Mouse (Mus musculus) ZHBTc4 (cell line): ENCODE results near the gene Lcp1.

Experiments
- DNase-seq: peaks from one replicate; pipeline ENCODE4 v3.0.0-alpha.2; 2011; ENCODE audit warnings: low read depth, low spot score

Lcp1 gene

GRCm38 (mm10) chr14:75279716-75280115 lies 148.8 kb downstream of the Lcp1 start:
- no peak for DNase-seq

GRCm38 (mm10) chr14:75280406-75280805 lies 149.5 kb downstream of the Lcp1 start:
- no peak for DNase-seq
